Mouse (Mus musculus): ENCODE measurements around the gene Fam189b. TPM values are rescaled to one million over a fixed set of nuclear protein-coding genes. Genes with fewer than 3 reads are reported as not detected.

Gene Fam189b
- total and polyA plus RNA-seq, 3 experiments: 3.9 to 18.0 (median 5.1) TPM

GRCm38 (mm10) chr3:89147101-89147978 is 35.6 kb upstream of the Fam189b start:
- H3K36me3 ChIP-seq (ENCODE audit: control insufficient read depth, insufficient read depth, low read length): no peaks in the 10 kb centered on the region
- peaks cover 8% of the 10 kb centered on the region for H3K27me3 ChIP-seq (ENCODE audit: control insufficient read depth, insufficient read depth, low read length)
- H3K9ac ChIP-seq (ENCODE audit: low read depth, low read length): no peak overlapping the region
- TF ChIP-seq EP300 (IDR thresholded peaks at IDR 0.05; ENCODE audit: insufficient read depth, low read depth, low read length): no peak
- TF ChIP-seq CTCF (IDR thresholded peaks at IDR 0.05): no peak
- H3K27ac ChIP-seq: no peak overlapping the region
- intact Hi-C loops (cut with DNase I): no loop called here
- 22% methylated on average over 26 of the region's 26 CpGs for WGBS
- no peaks in the 10 kb centered on the region for H3K4me1 ChIP-seq (ENCODE audit: control insufficient read depth, insufficient read depth, low read length)
- H3K79me2 ChIP-seq (replicated peaks; ENCODE audit: control insufficient read depth, insufficient read depth, low read length): no peaks in the 10 kb centered on the region
- H3K4me3 ChIP-seq: no peak overlapping the region
- DNase-seq: no peak

GRCm38 (mm10) chr3:89147979-89148311 is 35.0 kb upstream of the Fam189b start:
- Histone ChIP-seq H3K79me2 (replicated peaks; ENCODE audit: control insufficient read depth, insufficient read depth, low read length) (no peaks in the 10 kb centered on the region), H3K9ac (ENCODE audit: low read depth, low read length) (no peak overlapping the region), H3K4me1 (ENCODE audit: control insufficient read depth, insufficient read depth, low read length) (no peaks in the 10 kb centered on the region), H3K36me3 (ENCODE audit: control insufficient read depth, insufficient read depth, low read length) (no peaks in the 10 kb centered on the region), H3K27ac (no peak overlapping the region), H3K4me3 (no peak overlapping the region), H3K27me3 (ENCODE audit: control insufficient read depth, insufficient read depth, low read length) (peaks cover 11% of the 10 kb centered on the region)
- 12% methylated on average over 15 of the region's 15 CpGs for WGBS
- no peak for DNase-seq
- no peak for TF ChIP-seq POLR2A (IDR thresholded peaks at IDR 0.05; ENCODE audit: insufficient read depth, low read depth, low read length)
- TF ChIP-seq EP300 (IDR thresholded peaks at IDR 0.05; ENCODE audit: insufficient read depth, low read depth, low read length): no peak
- no peak for TF ChIP-seq CTCF (IDR thresholded peaks at IDR 0.05)
- intact Hi-C loops (cut with DNase I): no loop called here

GRCm38 (mm10) chr3:89148567-89148966 is 34.4 kb upstream of the Fam189b start:
- WGBS: 77% methylated on average over 14 of the region's 14 CpGs
- no peaks in the 10 kb centered on the region for H3K4me1 ChIP-seq (ENCODE audit: control insufficient read depth, insufficient read depth, low read length)

GRCm38 (mm10) chr3:89152084-89152835 is 30.7 kb upstream of the Fam189b start:
- no peak overlapping the region for H3K9ac ChIP-seq (ENCODE audit: low read depth, low read length)
- no peaks in the 10 kb centered on the region for H3K36me3 ChIP-seq (ENCODE audit: control insufficient read depth, insufficient read depth, low read length)
- no peaks in the 10 kb centered on the region for H3K4me1 ChIP-seq (ENCODE audit: control insufficient read depth, insufficient read depth, low read length)
- no peak for TF ChIP-seq EP300 (IDR thresholded peaks at IDR 0.05; ENCODE audit: insufficient read depth, low read depth, low read length)
- no peak for TF ChIP-seq POLR2A (IDR thresholded peaks at IDR 0.05; ENCODE audit: insufficient read depth, low read depth, low read length)
- TF ChIP-seq CTCF (IDR thresholded peaks at IDR 0.05): no peak
- H3K27me3 ChIP-seq (ENCODE audit: control insufficient read depth, insufficient read depth, low read length): peaks cover 11% of the 10 kb centered on the region
- 38% methylated on average over 17 of the region's 17 CpGs for WGBS
- H3K27ac ChIP-seq: no peak overlapping the region
- DNase-seq: no peak
- intact Hi-C loops (cut with DNase I): no loop called here
- no peak overlapping the region for H3K4me3 ChIP-seq
- H3K79me2 ChIP-seq (replicated peaks; ENCODE audit: control insufficient read depth, insufficient read depth, low read length): no peaks in the 10 kb centered on the region

More at GRCm38 (mm10) chr3:89148567-89148966, 34.4 kb upstream of the Fam189b start:
- no peak for TF ChIP-seq EP300 (IDR thresholded peaks at IDR 0.05; ENCODE audit: insufficient read depth, low read depth, low read length)
- no peak for TF ChIP-seq CTCF (IDR thresholded peaks at IDR 0.05)
- no peak for TF ChIP-seq POLR2A (IDR thresholded peaks at IDR 0.05; ENCODE audit: insufficient read depth, low read depth, low read length)
- intact Hi-C loops (cut with DNase I): no loop called here
- no peak overlapping the region for H3K9ac ChIP-seq (ENCODE audit: low read depth, low read length)
- H3K79me2 ChIP-seq (replicated peaks; ENCODE audit: control insufficient read depth, insufficient read depth, low read length): no peaks in the 10 kb centered on the region
- no peak for DNase-seq
- H3K36me3 ChIP-seq (ENCODE audit: control insufficient read depth, insufficient read depth, low read length): no peaks in the 10 kb centered on the region
- H3K27me3 ChIP-seq (ENCODE audit: control insufficient read depth, insufficient read depth, low read length): peaks cover 11% of the 10 kb centered on the region
- H3K27ac ChIP-seq: no peak overlapping the region
- H3K4me3 ChIP-seq: no peak overlapping the region

GRCm38 (mm10) chr3:89156951-89157350 is 26.0 kb upstream of the Fam189b start:
- 84% methylated on average over 8 of the region's 8 CpGs for WGBS
- Histone ChIP-seq H3K4me3 (no peak overlapping the region), H3K27ac (no peak overlapping the region), H3K27me3 (ENCODE audit: control insufficient read depth, insufficient read depth, low read length) (peaks cover 5% of the 10 kb centered on the region; the same call in 1 of the 2 replicates), H3K9ac (ENCODE audit: low read depth, low read length) (no peak overlapping the region), H3K4me1 (ENCODE audit: control insufficient read depth, insufficient read depth, low read length) (no peaks in the 10 kb centered on the region; the same call in 1 of the 2 replicates), H3K36me3 (ENCODE audit: control insufficient read depth, insufficient read depth, low read length) (no peaks in the 10 kb centered on the region), H3K79me2 (replicated peaks; ENCODE audit: control insufficient read depth, insufficient read depth, low read length) (no peaks in the 10 kb centered on the region)
- DNase-seq: no peak
- TF ChIP-seq CTCF (IDR thresholded peaks at IDR 0.05): no peak
- no peak for TF ChIP-seq POLR2A (IDR thresholded peaks at IDR 0.05; ENCODE audit: insufficient read depth, low read depth, low read length)
- TF ChIP-seq EP300 (IDR thresholded peaks at IDR 0.05; ENCODE audit: insufficient read depth, low read depth, low read length): no peak
- intact Hi-C loops (cut with DNase I): loop anchor here (5.0 kb wide), 1 partner anchor 40 kb away; no protein-coding TSS in a partner anchor
